Mouse (Mus musculus) gastrocnemius, postnatal 10 days (tissue): ENCODE measurements at regions not wholly inside any gene's neighbourhood (a gene's known extent, or its start where the extent isn't known, plus 50 kb on each side); places are given as distances from the start of the nearest gene placed in this dataset.
A peak's percentile ranks its signal among the peaks of the same experiment; 100 is the strongest.

Source experiments
- DNase-seq: peaks from one replicate; pipeline ENCODE4 v3.0.0; 2021; ENCODE audit warnings: mixed read lengths

GRCm38 (mm10) chr11:64579826-64580225 lies 143.4 kb upstream of the F930015N05Rik start:
- DNase-seq = peak; percentile 44

- no peak for DNase-seq
Measured at GRCm38 (mm10) chr11:64586056-64586455, 149.6 kb upstream of the F930015N05Rik start.

- DNase-seq = no peak
Measured at GRCm38 (mm10) chr11:64587034-64587710, 150.7 kb upstream of the F930015N05Rik start.

GRCm38 (mm10) chr11:64587751-64588600 lies 151.5 kb upstream of the F930015N05Rik start:
- no peak for DNase-seq

- no peak for DNase-seq
Measured at GRCm38 (mm10) chr11:64588601-64588989, 152.1 kb upstream of the F930015N05Rik start.

GRCm38 (mm10) chr11:64589026-64589425 lies 152.6 kb upstream of the F930015N05Rik start:
- DNase-seq = no peak

GRCm38 (mm10) chr11:64590091-64590490 lies 153.6 kb upstream of the F930015N05Rik start:
- no peak for DNase-seq

GRCm38 (mm10) chr11:64592253-64592652 lies 155.8 kb upstream of the F930015N05Rik start:
- no peak for DNase-seq

- no peak for DNase-seq
Measured at GRCm38 (mm10) chr11:64597305-64597704, 160.9 kb upstream of the F930015N05Rik start.

- DNase-seq = peak; percentile 37
Measured at GRCm38 (mm10) chr11:64599178-64599577, 162.7 kb upstream of the F930015N05Rik start.

- peak; percentile 26 for DNase-seq
Measured at GRCm38 (mm10) chr11:64600201-64601102, 164.0 kb upstream of the F930015N05Rik start.

GRCm38 (mm10) chr11:64609043-64609442 lies 172.6 kb upstream of the F930015N05Rik start:
- no peak for DNase-seq

- no peak for DNase-seq
Measured at GRCm38 (mm10) chr11:64610724-64611123, 174.3 kb upstream of the F930015N05Rik start.

- no peak for DNase-seq
Measured at GRCm38 (mm10) chr11:64615140-64615539, 178.7 kb upstream of the F930015N05Rik start.

- DNase-seq = peak; percentile 14
Measured at GRCm38 (mm10) chr11:64618631-64619385, 182.4 kb upstream of the F930015N05Rik start.

GRCm38 (mm10) chr11:64627180-64627579 lies 190.7 kb upstream of the F930015N05Rik start:
- no peak for DNase-seq

- DNase-seq = no peak
Measured at GRCm38 (mm10) chr11:64640947-64641346, 204.5 kb upstream of the F930015N05Rik start.

GRCm38 (mm10) chr11:64643171-64643570 lies 206.7 kb upstream of the F930015N05Rik start:
- no peak for DNase-seq

- DNase-seq = no peak
Measured at GRCm38 (mm10) chr11:64647938-64648337, 211.5 kb upstream of the F930015N05Rik start.

GRCm38 (mm10) chr11:64650571-64651282 lies 214.3 kb upstream of the F930015N05Rik start:
- DNase-seq = no peak

- DNase-seq = no peak
Measured at GRCm38 (mm10) chr11:64652811-64653210, 216.4 kb upstream of the F930015N05Rik start.
